Mouse (Mus musculus): ENCODE measurements at regions not wholly inside any gene's neighbourhood (a gene's known extent, or its start where the extent isn't known, plus 50 kb on each side); places are given as distances from the start of the nearest gene placed in this dataset.
A peak's percentile ranks its signal among the peaks of the same experiment; 100 is the strongest.

GRCm38 (mm10) chr1:144452141-144452540 is 115.3 kb downstream of the Rgs21 start:
- DNase-seq (ENCODE audit: low spot score): no peak

GRCm38 (mm10) chr1:144451731-144452130 is 115.7 kb downstream of the Rgs21 start:
- DNase-seq (ENCODE audit: low spot score): no peak

- no peak for DNase-seq (ENCODE audit: low spot score)
These were observed 130.8 kb downstream of the Rgs21 start for GRCm38 (mm10) chr1:144436617-144437016.

GRCm38 (mm10) chr1:144432816-144433215 is 134.7 kb downstream of the Rgs21 start:
- DNase-seq (ENCODE audit: low spot score): no peak

- DNase-seq (ENCODE audit: low spot score): no peak
These were observed 135.8 kb downstream of the Rgs21 start for GRCm38 (mm10) chr1:144431535-144432276.

GRCm38 (mm10) chr1:144421374-144421773 is 146.1 kb downstream of the Rgs21 start:
- DNase-seq (ENCODE audit: low spot score): no peak

GRCm38 (mm10) chr1:144406387-144407383 is 157.6 kb upstream of the Rgs1 start:
- peak; percentile 75 for DNase-seq (ENCODE audit: low spot score)

GRCm38 (mm10) chr1:144405724-144406123 is 156.7 kb upstream of the Rgs1 start:
- DNase-seq (ENCODE audit: low spot score): no peak

GRCm38 (mm10) chr1:144405031-144405430 is 156.0 kb upstream of the Rgs1 start:
- no peak for DNase-seq (ENCODE audit: low spot score)

- no peak for DNase-seq (ENCODE audit: low spot score)
These were observed 131.1 kb upstream of the Rgs1 start for GRCm38 (mm10) chr1:144379991-144380594.

- no peak for DNase-seq (ENCODE audit: low spot score)
These were observed 125.1 kb upstream of the Rgs1 start for GRCm38 (mm10) chr1:144374121-144374520.

GRCm38 (mm10) chr1:144367492-144367891 is 118.5 kb upstream of the Rgs1 start:
- no peak for DNase-seq (ENCODE audit: low spot score)

GRCm38 (mm10) chr1:144355560-144356310 is 106.7 kb upstream of the Rgs1 start:
- DNase-seq (ENCODE audit: low spot score): no peak

GRCm38 (mm10) chr1:144355041-144355440 is 106.0 kb upstream of the Rgs1 start:
- no peak for DNase-seq (ENCODE audit: low spot score)

- DNase-seq (ENCODE audit: low spot score): no peak
These were observed 104.3 kb upstream of the Rgs1 start for GRCm38 (mm10) chr1:144353320-144353719.

GRCm38 (mm10) chr1:144343820-144344219 is 94.8 kb upstream of the Rgs1 start:
- DNase-seq (ENCODE audit: low spot score): no peak

GRCm38 (mm10) chr1:144343299-144343698 is 94.3 kb upstream of the Rgs1 start:
- DNase-seq (ENCODE audit: low spot score): no peak

- no peak for DNase-seq (ENCODE audit: low spot score)
These were observed 88.5 kb upstream of the Rgs1 start for GRCm38 (mm10) chr1:144337572-144337971.

GRCm38 (mm10) chr1:144330365-144331050 is 81.5 kb upstream of the Rgs1 start:
- DNase-seq (ENCODE audit: low spot score): no peak

- no peak for DNase-seq (ENCODE audit: low spot score)
These were observed 70.4 kb upstream of the Rgs1 start for GRCm38 (mm10) chr1:144319406-144319805.

- no peak for DNase-seq (ENCODE audit: low spot score)
These were observed 69.2 kb upstream of the Rgs1 start for GRCm38 (mm10) chr1:144318289-144318688.
